Mouse (Mus musculus) CD4-positive, CD25-positive, alpha-beta regulatory T cell (primary cell): Measurements from ENCODE around the gene Calr. TPM values are rescaled to one million over a fixed set of nuclear protein-coding genes. Genes with fewer than 3 reads are reported as not detected.

ENCODE experiments used
- polyA plus RNA-seq: library from polyadenylated mRNA; unstranded; fragments of 100-300 nt; shearing (Covaris generic); gene quantifications from one replicate; pipeline ENCODE4 v1.2.1, GENCODE M21; 2017

Calr gene
- 491 TPM for polyA plus RNA-seq

GRCm38 (mm10) chr8:84846722-84847572 lies at the start of gene Calr:
Gene Calr, minus strand, starts transcription at chr8:84846934.

DNA sequence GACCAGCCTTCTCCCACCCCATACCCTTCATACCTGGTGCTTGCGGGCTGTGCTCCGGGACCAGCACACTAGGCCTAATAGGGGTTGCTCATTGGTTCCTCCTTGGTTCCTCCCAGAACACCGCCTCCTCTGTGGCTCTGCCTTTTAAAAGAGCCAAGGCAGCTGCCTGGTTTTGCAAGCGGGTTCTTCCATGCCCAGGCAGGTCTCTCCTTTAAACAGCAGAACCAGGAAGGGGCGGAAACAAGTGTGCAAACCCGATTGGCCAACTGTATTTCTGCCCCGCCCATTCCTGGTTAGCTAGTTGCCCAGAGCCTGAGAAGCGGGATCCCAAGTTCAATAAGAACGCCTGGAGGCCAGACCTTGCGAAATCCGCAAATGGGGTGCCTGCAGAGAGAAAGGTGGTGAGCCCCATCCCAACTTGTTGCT lies 47.0 kb upstream of the Calr start, which contains the start of gene Gcdh:
TSS of gene Gcdh (minus strand) at position 213 of the 426 bp plus-strand sequence.

GRCm38 (mm10) chr8:84871376-84872308 lies 24.9 kb upstream of the Calr start, which contains the start of gene Syce2:
Gene Syce2, plus strand, starts transcription at chr8:84872111.

DNA sequence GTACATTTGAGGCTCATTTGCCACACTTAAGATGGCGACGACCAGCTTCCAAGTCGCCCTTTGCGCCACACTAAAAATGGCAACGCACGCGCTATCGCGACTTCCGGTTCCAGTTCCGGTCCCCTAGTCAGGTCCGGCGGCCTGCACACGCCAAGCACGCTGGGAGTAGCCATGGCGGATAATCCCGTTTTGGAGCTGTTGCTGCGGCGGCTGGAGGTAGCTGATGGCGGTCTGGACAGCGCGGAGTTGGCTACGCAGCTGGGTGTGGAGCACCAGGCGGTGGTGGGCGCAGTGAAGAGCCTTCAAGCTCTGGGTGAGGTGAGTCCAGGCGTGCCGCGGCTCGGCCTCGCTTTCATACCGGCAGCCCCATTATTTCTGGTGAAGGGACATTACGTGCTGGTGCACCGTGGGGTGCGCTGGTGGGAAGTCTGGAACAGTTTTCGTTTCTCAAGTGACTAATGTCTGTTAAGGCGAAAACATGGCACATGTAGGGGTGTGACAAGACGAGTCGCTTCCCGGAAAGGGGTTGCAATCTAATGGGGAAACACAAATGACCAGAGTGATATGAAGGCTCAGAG lies 10.2 kb upstream of the Calr start, which contains the start of gene Farsa:
TSS of gene Farsa (plus strand) at position 126 of the 578 bp plus-strand sequence.

GRCm38 (mm10) chr8:84840248-84840999 lies 6.3 kb downstream of the Calr start, which contains the start of gene Rad23a:
Gene Rad23a, minus strand, starts transcription at chr8:84840665.

GRCm38 (mm10) chr8:84831490-84831889 lies 15.2 kb downstream of the Calr start, which contains the start of gene Gadd45gip1:
Gene Gadd45gip1, plus strand, starts transcription at chr8:84831522.

DNA sequence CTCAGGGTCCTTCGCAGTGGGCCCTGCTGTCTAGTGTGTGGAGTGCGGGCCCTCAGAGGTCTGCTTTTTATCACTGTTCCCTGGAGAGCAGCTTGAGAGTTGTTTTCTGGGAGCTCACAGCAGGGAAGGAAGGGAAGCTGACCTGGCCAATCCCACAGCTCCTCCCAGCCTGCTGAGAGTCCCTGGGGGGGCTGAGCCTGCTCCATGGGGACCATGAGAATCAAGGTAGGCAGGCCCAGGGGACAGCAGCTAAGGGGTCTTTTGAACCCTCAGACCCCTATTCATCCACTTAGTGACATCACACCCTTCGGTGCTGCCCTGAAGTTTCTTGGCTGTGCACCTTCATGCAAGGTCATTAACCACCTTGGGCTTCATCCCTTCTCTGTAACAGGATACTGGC lies 24.0 kb downstream of the Calr start, which contains the start of gene Dand5:
TSS of gene Dand5 (minus strand) at position 101 of the 400 bp plus-strand sequence.

DNA sequence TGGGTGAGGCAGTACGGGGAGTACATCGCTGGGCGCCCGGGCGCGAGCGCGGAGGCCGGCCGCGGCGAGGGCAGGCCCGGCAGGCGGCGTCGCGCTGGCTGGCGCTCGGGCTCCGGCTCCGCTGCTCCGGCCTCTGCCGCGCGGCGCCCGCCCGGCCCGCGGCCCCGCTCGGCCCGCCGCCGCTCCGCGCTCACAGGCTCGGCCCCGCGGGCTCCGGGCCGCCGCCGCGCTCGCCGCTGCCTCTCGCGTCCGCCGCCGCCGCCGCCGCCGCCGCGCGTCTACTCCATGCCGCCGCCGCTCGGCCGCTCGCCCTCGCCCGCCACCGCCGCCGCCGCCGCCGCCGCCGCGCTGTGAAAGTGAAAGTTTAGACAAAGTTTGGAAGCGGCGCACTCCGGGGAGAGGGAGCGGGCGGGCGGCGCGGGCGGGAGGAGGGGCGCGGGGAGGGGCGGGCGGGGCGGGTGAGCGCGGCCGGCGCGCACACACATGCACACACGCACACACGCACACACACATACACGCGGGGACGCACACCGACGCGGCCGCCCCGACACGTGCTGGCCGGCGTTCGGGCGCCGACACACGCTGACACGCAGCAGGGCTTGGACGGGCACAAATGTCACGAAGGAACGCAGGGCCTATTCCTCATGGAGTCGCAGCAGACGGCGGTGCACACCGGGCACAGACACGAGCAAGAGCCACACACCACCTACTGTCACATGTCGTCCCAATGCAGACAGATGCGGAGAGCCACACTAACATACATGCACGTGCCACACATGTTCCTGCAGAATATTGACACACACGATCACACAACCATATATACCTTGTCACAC lies 46.5 kb downstream of the Calr start, which contains the start of gene Nfix:
TSS of gene Nfix (minus strand) at position 346 of the 833 bp plus-strand sequence.

Other genes with a start within 250 kb of the Calr start
- 290 TPM for gene Ier2, start 184.1 kb downstream of the Calr start, polyA plus RNA-seq
- 59.3 TPM for gene Trmt1, start 160.6 kb downstream of the Calr start, polyA plus RNA-seq
- 19.2 TPM for gene Nacc1, start 159.1 kb downstream of the Calr start, polyA plus RNA-seq
- gene Lyl1, start 145.5 kb downstream of the Calr start, polyA plus RNA-seq, result 0.78 TPM
- gene G430095P16Rik, start 123.9 kb downstream of the Calr start, polyA plus RNA-seq, result 28.5 TPM
- 12.6 TPM for gene Nfix, start 46.6 kb downstream of the Calr start, polyA plus RNA-seq
- 6.6 TPM for gene Dand5, start 24.1 kb downstream of the Calr start, polyA plus RNA-seq
- gene Gadd45gip1, start 15.4 kb downstream of the Calr start, polyA plus RNA-seq, result 33.5 TPM
- gene Rad23a, start 6.3 kb downstream of the Calr start, polyA plus RNA-seq, result 212 TPM
- gene Farsa, start 10.1 kb upstream of the Calr start, polyA plus RNA-seq, result 102 TPM
- 4.5 TPM for gene Syce2, start 25.2 kb upstream of the Calr start, polyA plus RNA-seq
- gene Gcdh, start 47.0 kb upstream of the Calr start, polyA plus RNA-seq, result 39.3 TPM
- 0.16 TPM for gene Klf1, start 55.0 kb upstream of the Calr start, polyA plus RNA-seq
- 14.6 TPM for gene Dnase2a, start 61.6 kb upstream of the Calr start, polyA plus RNA-seq
- 1.2 TPM for gene Mast1, start 90.4 kb upstream of the Calr start, polyA plus RNA-seq
- 0.19 TPM for gene Rtbdn, start 100.1 kb upstream of the Calr start, polyA plus RNA-seq
- not detected for gene Gm49661, start 122.5 kb upstream of the Calr start, polyA plus RNA-seq
- gene Prdx2, start 122.7 kb upstream of the Calr start, polyA plus RNA-seq, result 181 TPM
- gene Rnaseh2a, start 122.8 kb upstream of the Calr start, polyA plus RNA-seq, result 99.4 TPM
- gene Junb, start 131.8 kb upstream of the Calr start, polyA plus RNA-seq, result 673 TPM
- gene Hook2, start 143.7 kb upstream of the Calr start, polyA plus RNA-seq, result 10.7 TPM
- gene Best2, start 167.6 kb upstream of the Calr start, polyA plus RNA-seq, result not detected
- gene Asna1, start 178.3 kb upstream of the Calr start, polyA plus RNA-seq, result 52.2 TPM
- gene Trir, start 179.9 kb upstream of the Calr start, polyA plus RNA-seq, result 206 TPM
- 34.3 TPM for gene Tnpo2, start 190.0 kb upstream of the Calr start, polyA plus RNA-seq
- 6.5 TPM for gene Fbxw9, start 213.1 kb upstream of the Calr start, polyA plus RNA-seq
- 0.81 TPM for gene Gm5741, start 221.0 kb upstream of the Calr start, polyA plus RNA-seq
- 92.5 TPM for gene Dhps, start 224.8 kb upstream of the Calr start, polyA plus RNA-seq
- gene Wdr83os, start 233.8 kb upstream of the Calr start, polyA plus RNA-seq, result 173 TPM
- 42.2 TPM for gene Wdr83, start 234.4 kb upstream of the Calr start, polyA plus RNA-seq
- gene Man2b1, start 236.3 kb upstream of the Calr start, polyA plus RNA-seq, result 124 TPM